Mouse (Mus musculus): ENCODE data around the gene Csnk1e.

DNA sequence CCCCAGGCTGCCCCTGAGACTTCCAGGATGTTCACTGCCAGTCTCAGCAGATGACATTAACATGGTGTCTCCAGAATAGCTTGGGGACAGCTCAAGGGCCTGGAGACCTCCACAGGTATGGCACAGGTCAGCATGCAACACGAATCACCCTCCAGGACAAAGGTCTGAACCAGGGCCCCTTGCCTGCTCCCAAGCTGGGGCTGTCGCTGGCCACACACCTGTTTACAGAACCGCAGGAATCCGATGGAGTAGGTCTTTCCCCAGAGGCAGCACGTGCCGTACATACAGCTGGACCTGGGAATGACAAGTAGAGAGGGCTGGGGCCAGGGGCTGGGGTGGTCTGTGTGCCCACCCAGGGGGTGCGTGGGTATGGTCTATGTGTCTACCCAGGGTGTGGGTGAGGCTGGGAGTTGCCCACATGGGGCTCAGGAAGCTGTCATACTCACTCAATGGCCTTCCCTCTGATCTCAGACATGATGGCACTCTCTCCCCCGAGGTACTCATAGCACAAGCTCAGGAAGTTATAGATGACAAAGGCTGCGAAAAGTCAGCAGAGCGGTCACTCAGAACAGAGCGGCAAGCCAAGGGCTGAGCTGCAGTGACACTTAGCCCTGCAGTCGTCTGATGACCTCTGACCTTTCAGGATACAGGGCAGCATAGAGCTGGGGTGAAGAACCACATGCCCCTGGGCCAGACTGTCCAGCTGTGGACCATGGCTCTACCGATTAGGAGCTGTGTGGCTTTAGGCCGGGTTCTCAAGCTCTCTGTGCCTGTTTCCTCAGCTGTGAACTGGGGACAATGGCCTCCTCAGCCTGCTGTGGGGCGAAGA, 85.7 kb downstream of the Csnk1e start:
- TF ChIP-seq CTCF (conservative IDR thresholded peaks at IDR 0.05; ENCODE audit: insufficient read depth, insufficient read length, low read depth, low read length) (no peak), POLR2A (IDR thresholded peaks at IDR 0.05; ENCODE audit: low read depth, low read length) (no peak)
